Mouse (Mus musculus) small intestine, adult 2 months (tissue): Measurements from ENCODE around the gene S100a6.

Experiments
- CTCF ChIP-seq: fragments of 200-500 bp; IDR thresholded peaks from 2 replicates; pipeline ENCODE4 v1.5.1; 2012; ENCODE audit warnings: low read depth, mild to moderate bottlenecking, control low read depth, inconsistent platforms, low read length, moderate library complexity, mixed read lengths; ENCODE audit not compliant: insufficient replicate concordance, insufficient read length; ENCODE audit errors: extremely low read depth
- POLR2A ChIP-seq: fragments of 200-500 bp; IDR thresholded peaks from 2 replicates; pipeline ENCODE4 v1.6.1; 2012; ENCODE audit warnings: low read depth, mild to moderate bottlenecking, control low read depth, inconsistent platforms, low read length, moderate library complexity

DNA sequence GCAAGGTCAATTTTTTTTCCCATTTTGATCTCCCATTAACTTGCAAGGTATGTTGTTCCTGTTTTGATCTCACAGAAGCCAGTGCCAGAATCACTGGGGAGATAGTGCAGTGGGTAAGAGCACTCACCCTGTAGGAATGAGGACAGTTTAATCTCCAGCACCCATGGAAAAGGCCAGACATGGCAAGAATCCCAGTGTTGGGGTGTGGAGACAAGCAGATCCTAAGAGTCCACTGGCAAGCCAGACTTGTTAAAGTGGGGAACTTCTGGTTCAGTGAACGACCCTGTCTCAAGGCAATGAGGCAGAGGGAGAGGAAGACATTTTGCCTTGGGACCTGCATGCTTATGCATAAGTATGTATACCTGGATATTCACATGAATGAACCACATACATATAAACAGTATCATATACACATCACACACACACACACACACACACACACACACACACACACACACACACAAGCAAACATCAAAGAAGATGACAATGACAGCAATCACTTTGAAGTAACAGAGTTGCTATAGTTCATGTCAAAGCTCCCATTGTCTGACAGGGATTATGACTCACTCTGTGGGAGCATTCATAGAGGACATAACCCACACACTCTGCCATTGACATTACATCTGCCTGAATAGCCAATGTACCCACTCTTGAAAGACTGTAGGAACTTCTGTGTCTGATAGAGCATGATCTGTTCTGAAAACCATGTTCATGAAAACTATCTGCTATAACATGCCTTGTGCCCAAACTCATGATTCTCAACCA is 26.0 kb downstream of the S100a6 start:
- no peak for TF ChIP-seq CTCF
- no peak for TF ChIP-seq POLR2A
